Mouse (Mus musculus) heart, postnatal 0 days (tissue): ENCODE measurements around the gene Rpf2. TPM values are rescaled to one million over a fixed set of nuclear protein-coding genes. Genes with fewer than 3 reads are reported as not detected.

Source experiments
- ATAC-seq: fragments of 200-750 bp; cut with Nextera tagmentation; 2 replicates; pipeline ENCODE4 v1.8.0; 2017; ENCODE audit warnings: low read depth, moderate number of reproducible peaks, moderate library complexity; ENCODE audit not compliant: insufficient read depth
- DNase-seq: peaks from one replicate; pipeline ENCODE4 v3.0.0-alpha.2; 2016; ENCODE audit warnings: low spot score
- H3K27ac ChIP-seq: fragments of 300-500 bp; sonication (generic); 2 replicates; pipeline ENCODE4 v1.5.1; 2014; ENCODE audit warnings: low read depth, mild to moderate bottlenecking
- H3K27me3 ChIP-seq: fragments of 300-500 bp; sonication (generic); 2 replicates; pipeline ENCODE4 v1.6.1; 2014; ENCODE audit warnings: low read length, mixed read lengths; ENCODE audit not compliant: control insufficient read depth, insufficient read depth
- H3K36me3 ChIP-seq: fragments of 300-500 bp; sonication (generic); replicated peaks from 2 replicates; pipeline ENCODE4 v1.6.1; 2014; ENCODE audit warnings: low read length, mixed read lengths; ENCODE audit not compliant: control insufficient read depth, insufficient read depth
- H3K4me1 ChIP-seq: fragments of 300-500 bp; sonication (generic); 2 replicates; pipeline ENCODE4 v1.6.1; 2014; ENCODE audit warnings: antibody characterized with exemption; ENCODE audit not compliant: control insufficient read depth, insufficient read depth
- H3K4me2 ChIP-seq: fragments of 300-500 bp; sonication (generic); 2 replicates; pipeline ENCODE4 v1.6.1; 2014; ENCODE audit warnings: low read depth, mild to moderate bottlenecking, low read length, moderate library complexity
- H3K4me3 ChIP-seq: fragments of 300-500 bp; sonication (generic); 2 replicates; pipeline ENCODE4 v1.5.1; 2014; ENCODE audit warnings: low read depth, low read length
- H3K9ac ChIP-seq: fragments of 300-500 bp; sonication (generic); replicated peaks from 2 replicates; pipeline ENCODE4 v1.6.1; 2014; ENCODE audit warnings: low read depth, low read length, mixed read lengths
- H3K9me3 ChIP-seq: fragments of 300-500 bp; sonication (generic); replicated peaks from 2 replicates; pipeline ENCODE4 v1.6.1; 2016; ENCODE audit warnings: low read length; ENCODE audit not compliant: control insufficient read depth
- CTCF ChIP-seq: IDR thresholded peaks from 2 replicates; pipeline ENCODE4 v1.5.1; 2016; ENCODE audit warnings: antibody characterized with exemption, control low read depth, low read depth
- EP300 ChIP-seq: IDR thresholded peaks from 2 replicates; pipeline ENCODE4 v1.6.1; 2016; ENCODE audit warnings: antibody characterized with exemption, low read depth
- WGBS: fragments of 180-500 bp; shearing (Covaris S2); extraction: QIAGEN DNeasy Blood & Tissue Kit; methylation state at CpG from one replicate; pipeline ENCODE4 v1.1.7; 2014; 5-methylcytosine and 5-hydroxymethylcytosine counted together
- polyA plus RNA-seq: library from polyadenylated mRNA; unstranded; fragments of >200 nt; fragmentation: Nextera tagmentation; extraction: Ambion mirVana; gene quantifications from 2 replicates; pipeline ENCODE4 v1.2.1, GENCODE M21; 2015
- total RNA-seq: library from RNA; depleted of rRNA; stranded (reverse); fragments of >200 nt; gene quantifications from 2 replicates; pipeline ENCODE4 v1.2.3, GENCODE M21; 2014; ENCODE audit warnings: low replicate concordance

Gene Rpf2
- total and polyA plus RNA-seq, 2 experiments from 2014 or later: 10.0 to 30.8 TPM

DNA sequence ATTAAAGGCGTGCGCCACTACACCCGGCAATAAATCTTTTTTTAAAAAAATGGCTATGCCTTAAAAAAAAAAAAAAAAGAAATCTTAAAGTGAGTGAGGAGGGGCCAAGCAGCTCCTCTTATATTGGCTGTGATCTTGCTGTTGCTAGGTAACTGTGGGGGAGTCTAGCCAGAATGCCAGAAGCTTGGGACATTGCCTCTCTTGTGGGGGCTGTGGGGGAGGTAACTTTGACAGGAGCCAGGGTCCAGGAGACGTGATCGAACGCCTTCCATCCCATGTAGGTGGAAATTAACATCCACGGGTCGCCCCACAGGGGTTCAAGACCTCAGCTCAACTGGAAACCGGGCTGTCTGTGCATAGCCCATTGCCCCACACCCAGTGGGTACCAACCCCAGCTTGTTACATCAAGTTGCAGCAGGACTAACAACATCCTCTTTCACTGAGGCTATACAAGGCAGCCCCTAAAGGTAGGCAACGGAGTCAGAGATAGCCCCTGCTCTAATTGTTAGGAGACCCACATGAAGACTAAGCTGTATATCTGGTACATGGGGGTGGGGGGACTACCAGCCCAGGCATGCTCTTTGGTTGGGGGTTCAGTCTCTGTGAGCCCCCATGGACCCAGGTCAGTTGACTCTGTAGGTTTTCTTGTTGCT lies 37.5 kb upstream of the Rpf2 start:
- Histone ChIP-seq H3K36me3 (peaks cover 11% of the 10 kb centered on the region), H3K4me2 (no peak overlapping the region), H3K27ac (no peak overlapping the region), H3K9ac (no peak overlapping the region), H3K4me3 (no peak overlapping the region), H3K4me1 (no peaks in the 10 kb centered on the region), H3K9me3 (no peaks in the 10 kb centered on the region), H3K27me3 (no peaks in the 10 kb centered on the region)
- no peak for TF ChIP-seq EP300
- no peak for TF ChIP-seq CTCF
- WGBS: 78% methylated on average over 10 of the region's 10 CpGs
- ATAC-seq (no peak), DNase-seq (no peak)

DNA sequence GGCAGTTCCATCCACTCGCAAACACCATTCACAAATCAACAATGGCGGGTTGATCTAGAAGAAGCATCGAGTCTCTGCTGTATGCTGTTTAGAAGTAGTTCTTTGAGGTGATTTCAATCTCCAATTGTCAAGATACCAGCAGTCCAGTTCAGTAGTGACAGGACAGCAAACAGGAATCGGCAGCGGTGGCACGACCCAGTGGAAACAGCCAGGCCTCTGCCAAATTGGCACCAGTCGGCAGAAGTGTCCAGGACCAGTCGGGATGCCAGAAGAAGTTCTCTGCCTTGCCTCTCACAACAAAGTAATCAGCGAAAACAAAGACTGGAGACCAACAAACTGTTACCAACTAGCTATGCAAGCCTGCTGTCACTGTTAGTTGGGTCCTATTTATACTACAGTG lies 36.8 kb upstream of the Rpf2 start:
- ATAC-seq: no peak
- Histone ChIP-seq H3K9ac (no peak overlapping the region), H3K4me1 (no peaks in the 10 kb centered on the region), H3K27ac (no peak overlapping the region), H3K9me3 (no peaks in the 10 kb centered on the region), H3K4me2 (no peak overlapping the region), H3K4me3 (no peak overlapping the region), H3K27me3 (no peaks in the 10 kb centered on the region), H3K36me3 (peaks cover 11% of the 10 kb centered on the region)
- TF ChIP-seq EP300 (no peak), CTCF (no peak)
- 93% methylated on average over 9 of the region's 9 CpGs for WGBS
- no peak for DNase-seq

DNA sequence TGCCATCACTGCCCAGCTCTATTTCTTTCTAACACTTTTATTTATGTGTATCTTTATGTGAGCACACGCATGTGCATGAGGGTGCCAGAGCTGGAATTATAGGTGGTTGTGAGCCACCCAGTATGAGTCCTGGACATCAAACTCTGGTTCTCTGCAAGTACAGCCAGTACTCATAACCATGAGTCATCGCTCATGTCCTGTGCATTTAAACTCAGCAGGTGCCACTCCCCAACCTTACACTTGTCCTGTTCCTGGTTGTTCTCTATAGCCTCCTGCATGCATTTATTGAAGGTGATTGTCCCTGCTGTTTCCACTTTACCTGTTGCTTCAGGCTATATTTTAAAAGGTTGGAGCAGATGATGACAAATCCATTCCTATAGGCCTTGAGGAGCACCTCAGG lies 34.7 kb upstream of the Rpf2 start:
- no peak for ATAC-seq
- TF ChIP-seq EP300: no peak
- Histone ChIP-seq H3K9me3 (no peaks in the 10 kb centered on the region), H3K4me2 (no peak overlapping the region), H3K9ac (no peak overlapping the region), H3K4me1 (no peaks in the 10 kb centered on the region), H3K36me3 (peaks cover 5% of the 10 kb centered on the region; the same call in 1 of the 2 replicates), H3K4me3 (no peak overlapping the region), H3K27ac (no peak overlapping the region), H3K27me3 (no peaks in the 10 kb centered on the region)
- DNase-seq: no peak
- WGBS: 100% methylated on average over 2 of the region's 2 CpGs

DNA sequence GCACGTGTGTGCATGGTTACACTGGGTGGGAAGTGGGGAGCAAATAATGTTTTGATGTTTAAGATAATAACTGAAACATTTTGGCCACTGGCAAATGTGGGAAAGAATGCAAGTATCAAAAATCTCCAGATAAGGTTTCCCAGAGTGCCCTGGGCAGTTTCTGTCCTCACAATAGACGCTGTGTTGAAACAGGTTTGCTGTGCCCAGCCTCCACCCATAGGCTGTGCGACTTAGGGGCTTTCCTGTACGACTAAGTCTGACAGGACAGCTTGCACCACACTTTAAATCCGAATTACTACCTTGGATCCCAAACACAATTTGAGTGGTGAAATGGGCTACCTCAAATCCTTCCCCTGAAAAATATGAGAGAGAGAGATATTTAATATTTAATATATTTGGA lies 31.5 kb upstream of the Rpf2 start:
- DNase-seq (no peak), ATAC-seq (no peak)
- no peaks in the 10 kb centered on the region for H3K27me3 ChIP-seq
- TF ChIP-seq CTCF (no peak), EP300 (no peak)
- WGBS: 58% methylated on average over 5 of the region's 5 CpGs
- H3K9ac ChIP-seq: no peak overlapping the region
- no peak overlapping the region for H3K4me3 ChIP-seq
- H3K36me3 ChIP-seq: no peaks in the 10 kb centered on the region
- H3K27ac ChIP-seq: no peak overlapping the region
- H3K4me1 ChIP-seq: no peaks in the 10 kb centered on the region
- H3K4me2 ChIP-seq: no peak overlapping the region
- no peaks in the 10 kb centered on the region for H3K9me3 ChIP-seq

DNA sequence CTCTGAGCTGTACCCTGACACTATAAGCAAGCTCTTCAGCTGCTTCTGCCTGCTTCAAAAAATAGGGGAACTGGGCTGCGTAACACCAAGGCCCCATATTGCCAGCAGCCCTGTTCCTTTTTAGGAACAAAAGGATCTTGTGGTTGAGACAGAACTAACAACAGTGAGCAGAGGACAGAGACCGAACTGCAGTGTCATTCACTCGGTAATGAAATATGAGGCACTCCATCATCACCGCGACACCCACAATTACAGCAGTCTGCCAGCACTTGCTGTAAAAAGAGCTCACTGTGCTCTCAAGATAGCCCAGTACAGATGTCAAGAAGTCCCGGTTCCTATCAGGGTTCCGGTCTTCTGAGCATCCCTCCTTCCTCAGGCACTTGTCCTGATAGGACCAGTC lies 29.2 kb upstream of the Rpf2 start:
- ATAC-seq (no peak), DNase-seq (no peak)
- Histone ChIP-seq H3K4me2 (no peak overlapping the region), H3K4me3 (no peak overlapping the region), H3K27ac (no peak overlapping the region), H3K27me3 (no peaks in the 10 kb centered on the region), H3K4me1 (no peaks in the 10 kb centered on the region), H3K36me3 (no peaks in the 10 kb centered on the region), H3K9me3 (no peaks in the 10 kb centered on the region), H3K9ac (no peak overlapping the region)
- TF ChIP-seq EP300 (no peak), CTCF (no peak)
- WGBS: 42% methylated on average over 7 of the region's 7 CpGs

DNA sequence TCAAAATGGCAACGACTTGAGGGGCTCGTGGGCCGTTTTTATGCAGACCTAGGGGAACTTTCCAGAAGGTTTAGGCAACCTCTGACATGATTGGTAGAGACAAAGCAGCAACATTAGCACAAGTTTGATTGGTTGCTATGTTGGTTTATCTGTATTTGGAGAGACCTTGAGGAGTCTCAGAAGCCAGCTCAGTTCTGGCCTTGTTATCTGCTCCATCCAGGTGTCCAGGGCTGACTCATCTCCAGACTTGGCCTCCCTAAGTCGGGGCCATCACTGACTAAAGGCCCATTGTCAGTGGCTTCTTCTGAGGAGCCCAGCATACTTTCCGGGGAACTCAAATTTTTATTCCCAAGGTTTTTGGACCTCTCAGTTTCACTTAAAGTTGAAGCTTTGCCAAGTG lies 27.1 kb upstream of the Rpf2 start:
- no peak overlapping the region for H3K4me2 ChIP-seq

More for the DNA sequence above, 27.1 kb upstream of the Rpf2 start:
- TF ChIP-seq EP300 (no peak), CTCF (no peak)
- no peaks in the 10 kb centered on the region for H3K27me3 ChIP-seq
- H3K9ac ChIP-seq: no peak overlapping the region
- 73% methylated on average over 5 of the region's 5 CpGs for WGBS
- no peaks in the 10 kb centered on the region for H3K4me1 ChIP-seq
- H3K36me3 ChIP-seq: no peaks in the 10 kb centered on the region
- DNase-seq: no peak
- H3K4me3 ChIP-seq: no peak overlapping the region
- ATAC-seq: no peak
- no peaks in the 10 kb centered on the region for H3K9me3 ChIP-seq
- no peak overlapping the region for H3K27ac ChIP-seq
